Mouse (Mus musculus): ENCODE measurements around the gene Mmaa.

- TF ChIP-seq HCFC1 (IDR thresholded peaks at IDR 0.05; ENCODE audit: borderline replicate concordance, insufficient read depth, low read length) = no peak
- TF ChIP-seq CHD2 (IDR thresholded peaks at IDR 0.05; ENCODE audit: low read depth, low read length) = no peak
- no peak for TF ChIP-seq MAFK (IDR thresholded peaks at IDR 0.05; ENCODE audit: insufficient read depth, low read depth, low read length)
- TF ChIP-seq ZC3H11A (IDR thresholded peaks at IDR 0.05; ENCODE audit: borderline replicate concordance, low read depth, low read length) = no peak
Observed at GRCm38 (mm10) chr8:79324036-79324435, 29.3 kb upstream of the Mmaa start.
